Mouse (Mus musculus): ENCODE results near the gene Slc25a27. TPM values are rescaled to one million over a fixed set of nuclear protein-coding genes. Genes with fewer than 3 reads are reported as not detected.

The Slc25a27 gene
- total RNA-seq, 2 experiments from 2014 or later: 9.8 to 13.5 TPM

Other genes with a start within 250 kb of the Slc25a27 start
- 10 to 100 TPM in 1 of 2 experiments, under 1 TPM in 1; 0.85 to 28.5 TPM for gene Mep1a, start 164.4 kb downstream of the Slc25a27 start, total RNA-seq (2021)
- gene Ankrd66, start 123.6 kb downstream of the Slc25a27 start, total RNA-seq (2021): not detected
- 10 to 100 TPM; 14.0 to 15.6 TPM for gene Pla2g7, start 99.1 kb downstream of the Slc25a27 start, total RNA-seq (2021)
- under 1 TPM; 0.06 to 0.11 TPM for gene Tdrd6, start 36.9 kb downstream of the Slc25a27 start, total RNA-seq (2021)
- 1 to 10 TPM; 8.6 to 10.0 TPM for gene Cyp39a1, start 211 bp upstream of the Slc25a27 start, total RNA-seq (2021)
- gene Rcan2, start 134.1 kb upstream of the Slc25a27 start, total RNA-seq (2021): 10 to 100 TPM; 10.6 to 11.4 TPM